Mouse (Mus musculus) limb, embryonic 11.5 days (tissue): ENCODE data around the gene Dhrs3. TPM values are rescaled to one million over a fixed set of nuclear protein-coding genes. Genes with fewer than 3 reads are reported as not detected.

Experiments
- ATAC-seq: fragments of 200-750 bp; cut with Nextera tagmentation; 2 replicates; pipeline ENCODE4 v1.8.0; 2017; ENCODE audit warnings: low read depth; ENCODE audit not compliant: insufficient number of reproducible peaks, low FRiP score, low TSS enrichment
- DNase-seq: peaks from one replicate; pipeline ENCODE4 v3.0.0-alpha.2; 2015; ENCODE audit warnings: low spot score
- H3K27ac ChIP-seq: fragments of 300-500 bp; sonication (generic); replicated peaks from 2 replicates; pipeline ENCODE4 v1.5.1; 2014; ENCODE audit warnings: low read depth, mild to moderate bottlenecking, low read length
- H3K27me3 ChIP-seq: fragments of 300-500 bp; sonication (generic); 2 replicates; pipeline ENCODE4 v1.6.1; 2014; ENCODE audit warnings: mild to moderate bottlenecking, low read length, mixed read lengths; ENCODE audit not compliant: control insufficient read depth, insufficient read depth
- H3K36me3 ChIP-seq: fragments of 300-500 bp; sonication (generic); 2 replicates; pipeline ENCODE4 v1.6.1; 2014; ENCODE audit warnings: mild to moderate bottlenecking, low read length, moderate library complexity, mixed read lengths; ENCODE audit not compliant: control insufficient read depth, insufficient read depth
- H3K4me1 ChIP-seq: fragments of 300-500 bp; sonication (generic); 2 replicates; pipeline ENCODE4 v1.6.1; 2014; ENCODE audit warnings: low read length, mixed read lengths; ENCODE audit not compliant: control insufficient read depth, insufficient read depth
- H3K4me2 ChIP-seq: fragments of 300-500 bp; sonication (generic); 2 replicates; pipeline ENCODE4 v1.6.1; 2014; ENCODE audit warnings: low read depth, mild to moderate bottlenecking, moderate library complexity; ENCODE audit not compliant: severe bottlenecking
- H3K4me3 ChIP-seq: fragments of 300-500 bp; sonication (generic); 2 replicates; pipeline ENCODE4 v1.5.1; 2014; ENCODE audit warnings: low read depth, low read length
- H3K9ac ChIP-seq: fragments of 300-500 bp; sonication (generic); 2 replicates; pipeline ENCODE4 v1.6.1; 2014; ENCODE audit warnings: mild to moderate bottlenecking, low read length
- H3K9me3 ChIP-seq: fragments of 300-500 bp; sonication (generic); 2 replicates; pipeline ENCODE4 v1.6.1; 2016; ENCODE audit warnings: low read length; ENCODE audit not compliant: control insufficient read depth
- WGBS: fragments of 180-500 bp; shearing (Covaris S2); extraction: QIAGEN DNeasy Blood & Tissue Kit; methylation state at CpG from one replicate; pipeline ENCODE4 v1.1.7; 2014; 5-methylcytosine and 5-hydroxymethylcytosine counted together
- polyA plus RNA-seq: library from polyadenylated mRNA; unstranded; fragments of >200 nt; fragmentation: Nextera tagmentation; extraction: Ambion mirVana; gene quantifications from 2 replicates; pipeline ENCODE4 v1.2.1, GENCODE M21; 2014

Gene Dhrs3
- polyA plus RNA-seq, 1 experiment from 2014 or later = 50.2 TPM

- Histone ChIP-seq H3K27ac (peak overlapping the region; percentile 75), H3K9me3 (no peaks in the 10 kb centered on the region), H3K9ac (peak overlapping the region; percentile 68), H3K4me1 (peaks cover 20% of the 10 kb centered on the region), H3K36me3 (no peaks in the 10 kb centered on the region; the same call in 1 of the 2 replicates), H3K27me3 (no peaks in the 10 kb centered on the region), H3K4me3 (peak overlapping the region; percentile 61), H3K4me2 (peak overlapping the region; percentile 97)
- under 1% methylated on average over 44 of the region's 44 CpGs for WGBS
- DNase-seq = peak; percentile 65
- ATAC-seq = no peak
Observed at GRCm38 (mm10) chr4:144893561-144894486, 1.2 kb downstream of the Dhrs3 start.

- no peaks in the 10 kb centered on the region for H3K27me3 ChIP-seq
- no peaks in the 10 kb centered on the region for H3K9me3 ChIP-seq
- ATAC-seq (no peak), DNase-seq (peak; percentile 50)
- H3K4me1 ChIP-seq = peaks cover 20% of the 10 kb centered on the region
- no peak overlapping the region for H3K27ac ChIP-seq
- H3K9ac ChIP-seq = peak overlapping the region; percentile 68
- no peaks in the 10 kb centered on the region; the same call in 1 of the 2 replicates for H3K36me3 ChIP-seq
- 3% methylated on average over 11 of the region's 11 CpGs for WGBS
- peak overlapping the region; percentile 61 for H3K4me3 ChIP-seq
- peak overlapping the region; percentile 97 for H3K4me2 ChIP-seq
Observed at GRCm38 (mm10) chr4:144894487-144895210, 2.0 kb downstream of the Dhrs3 start.

DNA sequence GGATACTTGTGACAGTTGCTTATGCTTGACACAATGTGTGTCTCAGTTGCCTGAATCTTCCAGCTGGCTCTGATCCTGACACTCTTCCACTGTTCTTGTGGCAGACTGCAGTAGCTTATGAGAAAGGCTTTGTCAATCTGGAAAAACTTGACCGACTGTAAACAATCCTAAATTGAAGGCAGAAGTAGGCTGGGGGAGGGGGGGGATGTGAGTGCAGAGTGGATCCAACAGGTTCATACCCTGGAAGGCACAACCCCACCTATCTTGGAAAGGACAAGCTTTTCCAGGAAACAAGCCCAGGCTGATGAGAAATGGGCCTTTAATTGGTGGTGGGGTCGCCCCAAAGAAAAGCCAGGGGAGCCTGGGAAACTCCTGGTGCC lies 2.6 kb downstream of the Dhrs3 start:
- ATAC-seq (no peak), DNase-seq (no peak)
- no peaks in the 10 kb centered on the region; the same call in 1 of the 2 replicates for H3K36me3 ChIP-seq
- WGBS = 23% methylated on average over 2 of the region's 2 CpGs
- no peaks in the 10 kb centered on the region for H3K27me3 ChIP-seq
- H3K4me2 ChIP-seq = peak overlapping the region; percentile 97
- no peaks in the 10 kb centered on the region for H3K9me3 ChIP-seq
- no peak overlapping the region for H3K27ac ChIP-seq
- H3K9ac ChIP-seq = no peak overlapping the region; the same call in 1 of the 2 replicates
- peaks cover 20% of the 10 kb centered on the region for H3K4me1 ChIP-seq
- peak overlapping the region; percentile 61 for H3K4me3 ChIP-seq

- DNase-seq (peak; percentile 44), ATAC-seq (no peak)
- Histone ChIP-seq H3K36me3 (no peaks in the 10 kb centered on the region; the same call in 1 of the 2 replicates), H3K9me3 (no peaks in the 10 kb centered on the region), H3K4me3 (no peak overlapping the region), H3K4me2 (no peak overlapping the region), H3K27me3 (no peaks in the 10 kb centered on the region), H3K4me1 (peaks cover 19% of the 10 kb centered on the region), H3K9ac (no peak overlapping the region), H3K27ac (no peak overlapping the region)
- WGBS = 58% methylated on average over 3 of the region's 3 CpGs
Observed at GRCm38 (mm10) chr4:144896321-144896720, 3.7 kb downstream of the Dhrs3 start.

- H3K4me2 ChIP-seq = no peak overlapping the region
- no peaks in the 10 kb centered on the region for H3K27me3 ChIP-seq
- ATAC-seq = no peak
- WGBS = 70% methylated on average over 6 of the region's 6 CpGs
- no peak overlapping the region for H3K4me3 ChIP-seq
- no peak overlapping the region for H3K27ac ChIP-seq
- no peaks in the 10 kb centered on the region for H3K9me3 ChIP-seq
- peaks cover 15% of the 10 kb centered on the region; the same call in 1 of the 2 replicates for H3K4me1 ChIP-seq
- no peaks in the 10 kb centered on the region; the same call in 1 of the 2 replicates for H3K36me3 ChIP-seq
- no peak for DNase-seq
- no peak overlapping the region for H3K9ac ChIP-seq
Observed at GRCm38 (mm10) chr4:144898036-144898649, 5.5 kb downstream of the Dhrs3 start.

GRCm38 (mm10) chr4:144898737-144899136 lies 6.1 kb downstream of the Dhrs3 start:
- no peak for DNase-seq
- H3K9ac ChIP-seq = no peak overlapping the region
- H3K36me3 ChIP-seq = no peaks in the 10 kb centered on the region; the same call in 1 of the 2 replicates
- no peak overlapping the region for H3K27ac ChIP-seq
- ATAC-seq = no peak
- H3K9me3 ChIP-seq = no peaks in the 10 kb centered on the region
- H3K27me3 ChIP-seq = no peaks in the 10 kb centered on the region
- H3K4me1 ChIP-seq = peaks cover 15% of the 10 kb centered on the region; the same call in 1 of the 2 replicates
- 94% methylated on average over 2 of the region's 2 CpGs for WGBS
- no peak overlapping the region for H3K4me2 ChIP-seq
- no peak overlapping the region for H3K4me3 ChIP-seq

DNA sequence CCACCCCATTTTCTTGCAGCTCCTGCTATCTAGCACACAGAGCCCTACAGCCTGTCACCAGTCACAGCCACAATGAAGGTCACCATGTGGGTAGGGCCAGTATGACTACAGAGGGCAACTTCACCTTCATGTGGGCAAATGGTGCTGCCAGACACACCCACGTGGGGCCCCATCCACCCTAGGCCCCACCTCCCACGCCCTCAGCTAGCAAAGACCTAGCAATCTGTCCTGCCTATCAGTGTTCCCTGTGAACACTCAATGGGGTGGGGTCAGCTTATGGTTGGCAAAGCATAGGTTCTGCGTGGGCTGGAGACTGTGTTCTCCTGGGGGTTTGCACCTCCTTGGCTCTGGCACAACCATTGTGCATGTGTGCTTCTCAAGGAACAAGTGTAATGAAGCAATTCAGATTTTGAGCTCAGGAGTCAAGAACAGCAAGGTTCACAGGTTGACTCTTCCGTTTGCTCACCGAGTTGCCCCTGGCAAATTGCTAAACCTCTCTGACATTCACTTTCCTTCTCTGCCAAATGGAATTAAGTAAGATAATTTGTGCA lies 9.0 kb downstream of the Dhrs3 start:
- no peak overlapping the region for H3K4me3 ChIP-seq

GRCm38 (mm10) chr4:144903088-144903487 lies 10.5 kb downstream of the Dhrs3 start:
- ATAC-seq = no peak

More for the DNA sequence above, 9.0 kb downstream of the Dhrs3 start:
- Histone ChIP-seq H3K4me2 (no peak overlapping the region), H3K9me3 (no peaks in the 10 kb centered on the region), H3K27ac (no peak overlapping the region), H3K36me3 (no peaks in the 10 kb centered on the region; the same call in 1 of the 2 replicates), H3K9ac (no peak overlapping the region), H3K27me3 (no peaks in the 10 kb centered on the region), H3K4me1 (no peaks in the 10 kb centered on the region)
- WGBS = 80% methylated on average over 5 of the region's 5 CpGs
- DNase-seq = no peak
- no peak for ATAC-seq

More at GRCm38 (mm10) chr4:144903088-144903487, 10.5 kb downstream of the Dhrs3 start:
- H3K4me1 ChIP-seq = no peaks in the 10 kb centered on the region
- WGBS = 83% methylated on average over 1 of the region's 1 CpGs
- no peaks in the 10 kb centered on the region; the same call in 1 of the 2 replicates for H3K36me3 ChIP-seq
- H3K9ac ChIP-seq = no peak overlapping the region
- H3K4me3 ChIP-seq = no peak overlapping the region
- DNase-seq = no peak
- H3K27me3 ChIP-seq = no peaks in the 10 kb centered on the region
- H3K9me3 ChIP-seq = no peaks in the 10 kb centered on the region
- no peak overlapping the region for H3K27ac ChIP-seq
- H3K4me2 ChIP-seq = no peak overlapping the region
